Comparison of ENCODE assay signal across 18 mouse cellular contexts in genomic region chr6:28490612-28491011, GRCm38 (mm10). TPM values are rescaled to one million over a fixed set of nuclear protein-coding genes. Genes with fewer than 3 reads are reported as not detected.
"Had no signal": no experiment of that assay in that cellular context is flagged by ENCODE, and none has a peak within 500 bp of the region (broad histone marks: within the 10 kb centered on the region; RNA-seq: fewer than 3 reads in every experiment).

No protein-coding gene starts in this region.

- H3K9me3 ChIP-seq: limb, embryonic 15.5 days; midbrain, embryonic 13.5 days had no signal

- H3K9ac ChIP-seq: limb, embryonic 15.5 days; liver, embryonic 14.5 days; midbrain, embryonic 13.5 days had no signal

- H3K27ac ChIP-seq: limb, embryonic 15.5 days; liver, embryonic 14.5 days; midbrain, embryonic 13.5 days had no signal

- H3K4me2 ChIP-seq: limb, embryonic 15.5 days; midbrain, embryonic 13.5 days had no signal

- ATAC-seq: intestine, postnatal 0 days; midbrain, embryonic 13.5 days had no signal

- H3K4me3 ChIP-seq: limb, embryonic 15.5 days; midbrain, embryonic 13.5 days had no signal

- H3K27me3 ChIP-seq: limb, embryonic 15.5 days; midbrain, embryonic 13.5 days had no signal

- H3K4me1 ChIP-seq: midbrain, embryonic 13.5 days had no signal

- DNase-seq: kidney, adult 8-10 months; lung, adult 18-20 months; right cerebral cortex, postnatal 14 days; thymus, adult 2 months; thymus, postnatal 36 days had no signal

RNA-seq across cellular contexts. Expression of gene Pax4, which starts 41.5 kb away (rescaled TPM):
- total RNA-seq: layer of hippocampus, postnatal 25 days; left cerebral cortex, adult 8-10 months; left cerebral cortex, postnatal 25 days; midbrain, postnatal 0 days had no signal
- polyA plus RNA-seq: kidney, embryonic 16.5 days; limb, embryonic 11.5 days; limb, embryonic 15.5 days; liver, embryonic 14.5 days; lung, embryonic 16.5 days; midbrain, embryonic 13.5 days; neural tube, embryonic 14.5 days; stomach, embryonic 14.5 days; thymus, adult 2 months had no signal
